Mouse (Mus musculus): ENCODE measurements around the gene Irx2.

The Irx2 gene

GRCm38 (mm10) chr13:72637536-72637935, 8.9 kb downstream of the Irx2 start:
- DNase-seq, result no peak

DNA sequence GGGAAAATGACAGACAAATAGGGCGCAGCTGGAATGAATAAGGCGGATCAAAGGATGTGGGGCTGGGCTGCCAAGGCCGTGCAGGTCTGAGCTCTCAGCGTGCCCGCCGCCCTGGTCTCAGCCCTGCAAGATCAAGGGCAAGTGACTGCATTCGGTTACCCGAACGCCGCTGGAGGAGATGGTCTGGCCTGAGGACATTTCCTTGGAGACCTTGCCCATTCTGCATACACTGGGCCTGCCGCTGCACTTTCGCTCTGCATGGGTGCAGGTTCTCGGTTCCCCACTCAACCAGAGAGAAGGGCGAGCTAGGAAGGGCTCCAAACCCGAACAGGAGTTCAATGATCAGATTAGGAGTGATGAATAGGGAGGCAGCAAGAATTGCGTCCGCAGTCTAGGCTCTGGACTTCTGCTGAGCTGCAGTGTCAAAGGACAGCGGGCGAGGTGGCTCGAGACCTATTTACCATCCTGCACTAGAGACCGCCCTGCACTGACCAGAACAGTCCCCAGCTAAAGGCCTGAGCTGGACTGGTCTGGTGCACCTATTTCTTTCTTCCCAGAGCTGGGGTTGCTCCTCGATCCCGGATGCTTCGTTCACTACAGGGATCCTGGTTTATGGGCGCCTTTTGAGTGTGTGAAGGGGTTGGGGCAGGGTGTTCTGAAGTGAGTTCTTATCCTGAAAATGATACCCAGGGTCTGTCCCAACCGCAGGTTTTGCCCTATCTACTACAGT, 9.9 kb downstream of the Irx2 start:
- no peak for DNase-seq

DNA sequence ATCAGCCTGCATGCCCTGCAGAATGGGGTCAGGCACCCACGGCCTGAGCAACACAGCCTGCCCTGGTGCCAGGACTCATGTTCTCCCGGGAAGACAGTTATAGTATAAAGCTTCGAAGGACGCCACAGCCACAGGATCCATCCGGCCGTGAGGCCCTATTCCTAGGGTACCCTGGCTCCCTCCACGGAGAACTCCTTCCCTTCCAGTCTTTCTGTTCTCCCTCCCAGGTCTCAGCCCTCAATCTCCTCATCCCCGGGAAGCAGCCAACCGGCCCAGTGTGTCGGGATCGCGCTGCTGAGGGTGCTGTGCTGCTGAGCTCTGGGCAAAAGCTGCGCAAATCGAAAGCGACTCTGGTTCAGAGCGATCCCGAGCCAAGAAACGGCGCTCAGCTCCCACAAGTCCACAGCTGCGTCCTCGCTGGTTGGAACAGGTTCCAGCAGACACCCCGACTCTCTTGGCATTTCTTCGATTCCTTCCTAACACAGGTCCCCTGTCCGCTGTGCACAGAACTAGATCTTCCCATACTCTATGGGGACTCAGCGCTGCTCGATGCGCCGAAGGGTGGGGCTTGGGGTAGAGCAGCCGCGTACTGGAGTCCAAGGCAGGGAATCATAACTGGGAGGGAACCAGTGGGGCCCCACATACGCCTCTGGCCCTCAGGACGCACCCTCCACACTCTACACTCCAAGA, 11.0 kb downstream of the Irx2 start:
- DNase-seq, result no peak

DNA sequence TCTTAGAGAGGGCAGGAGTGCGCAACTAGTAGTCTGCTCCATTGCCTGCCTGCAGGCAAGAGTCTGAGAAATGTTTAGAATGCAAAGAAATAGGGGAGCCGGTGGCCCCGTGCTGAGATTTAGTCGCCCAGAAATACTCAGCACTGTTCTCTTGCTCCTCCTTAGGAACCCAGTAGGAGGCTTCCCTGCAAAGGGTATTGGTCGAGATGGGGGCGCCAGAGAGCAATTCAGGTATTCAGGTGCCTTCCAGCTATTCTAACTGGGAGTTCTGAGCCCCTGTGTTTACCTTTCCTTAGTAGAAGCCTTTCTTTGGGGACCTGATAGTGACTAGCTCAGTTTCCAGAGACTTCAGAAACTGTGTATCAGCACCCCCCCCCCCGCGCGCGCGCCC, 11.5 kb downstream of the Irx2 start:
- peak; percentile 71 for DNase-seq

GRCm38 (mm10) chr13:72656447-72656846, 27.8 kb downstream of the Irx2 start:
- no peak for DNase-seq

DNA sequence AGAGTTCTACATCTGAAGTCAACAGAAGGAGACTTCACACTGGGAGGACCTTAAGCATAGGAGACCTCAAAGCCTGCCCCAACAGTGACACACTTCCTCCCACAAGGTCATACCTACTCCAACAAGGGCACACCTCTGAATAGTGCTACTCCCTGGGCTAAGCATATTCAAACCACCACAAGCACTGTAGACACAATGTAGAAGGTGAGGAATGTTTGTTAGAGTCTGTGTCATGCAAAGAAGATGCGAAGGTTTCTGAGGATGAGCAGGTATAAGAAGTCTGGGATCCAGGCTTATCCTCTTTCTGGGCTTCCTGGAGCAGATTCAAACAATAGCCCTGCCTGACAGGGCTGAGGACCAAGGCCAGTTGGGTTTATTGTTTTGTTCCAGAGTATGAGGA, 47.2 kb downstream of the Irx2 start:
- DNase-seq, result no peak

Measured in lung, postnatal 10 days (tissue).